Mouse (Mus musculus) embryonic fibroblast, embryonic 13.5 days (primary cell): ENCODE data around the gene Olfr10.

Experiments used
- CTCF ChIP-seq: IDR thresholded peaks from 2 replicates; pipeline ENCODE4 v1.5.1; 2011; ENCODE audit warnings: mild to moderate bottlenecking, control low read depth, low read length, moderate library complexity, borderline replicate concordance; ENCODE audit not compliant: insufficient read depth
- POLR2A ChIP-seq: IDR thresholded peaks from 2 replicates; pipeline ENCODE4 v1.6.1; 2011; ENCODE audit warnings: low read depth, mild to moderate bottlenecking, control low read depth, low read length, moderate library complexity

- TF ChIP-seq CTCF (no peak), POLR2A (no peak)
Observed at GRCm38 (mm10) chr11:49259829-49260228, 44.7 kb upstream of the Olfr10 start.
